Mouse (Mus musculus): ENCODE measurements at regions not wholly inside any gene's neighbourhood (a gene's known extent, or its start where the extent isn't known, plus 50 kb on each side); places are given as distances from the start of the nearest gene placed in this dataset.

DNA sequence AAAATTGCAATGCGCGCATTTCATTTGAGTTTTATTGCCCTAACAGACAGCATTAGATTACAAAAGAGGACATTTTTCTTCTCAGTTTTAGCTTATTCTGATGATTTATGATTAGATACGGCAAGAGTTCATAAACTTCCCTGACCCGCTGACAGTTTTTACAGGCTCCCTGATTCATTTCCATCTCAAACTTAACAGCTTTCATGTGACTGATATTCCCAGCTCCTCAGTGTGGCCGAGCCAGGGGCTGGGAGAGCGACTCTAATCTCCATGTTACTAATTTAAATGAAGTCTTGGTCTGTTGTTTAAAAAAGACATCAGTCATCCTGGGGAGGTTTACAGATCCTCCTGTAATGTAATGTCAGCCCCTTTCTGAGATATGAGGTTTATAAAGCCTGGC is 355.5 kb upstream of the Prox1 start:
- no peak for DNase-seq (ENCODE audit: low read depth, low spot score)

- DNase-seq (ENCODE audit: low read depth, low spot score) = no peak
Measured at GRCm38 (mm10) chr1:190500106-190500505, 329.6 kb upstream of the Prox1 start.

DNA sequence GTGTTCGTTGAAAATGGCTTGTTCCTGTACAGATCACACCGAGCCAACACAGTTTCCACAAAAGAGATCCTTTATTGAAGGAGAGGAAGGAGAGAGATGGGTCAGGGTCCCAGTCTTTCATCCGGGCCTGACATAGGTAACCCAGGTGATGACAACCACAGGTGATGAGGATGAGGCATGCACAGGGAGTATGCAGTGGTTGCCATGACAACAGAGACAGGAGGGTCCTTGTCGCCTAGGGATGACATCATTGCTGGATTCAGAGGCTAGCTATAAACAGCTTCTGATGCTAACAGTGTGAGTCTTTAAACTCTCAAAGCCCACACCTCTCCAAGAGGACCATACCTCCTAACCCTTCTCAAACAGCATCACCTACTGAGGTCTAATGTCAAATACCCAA is 327.0 kb upstream of the Prox1 start:
- DNase-seq (ENCODE audit: low read depth, low spot score) = no peak

DNA sequence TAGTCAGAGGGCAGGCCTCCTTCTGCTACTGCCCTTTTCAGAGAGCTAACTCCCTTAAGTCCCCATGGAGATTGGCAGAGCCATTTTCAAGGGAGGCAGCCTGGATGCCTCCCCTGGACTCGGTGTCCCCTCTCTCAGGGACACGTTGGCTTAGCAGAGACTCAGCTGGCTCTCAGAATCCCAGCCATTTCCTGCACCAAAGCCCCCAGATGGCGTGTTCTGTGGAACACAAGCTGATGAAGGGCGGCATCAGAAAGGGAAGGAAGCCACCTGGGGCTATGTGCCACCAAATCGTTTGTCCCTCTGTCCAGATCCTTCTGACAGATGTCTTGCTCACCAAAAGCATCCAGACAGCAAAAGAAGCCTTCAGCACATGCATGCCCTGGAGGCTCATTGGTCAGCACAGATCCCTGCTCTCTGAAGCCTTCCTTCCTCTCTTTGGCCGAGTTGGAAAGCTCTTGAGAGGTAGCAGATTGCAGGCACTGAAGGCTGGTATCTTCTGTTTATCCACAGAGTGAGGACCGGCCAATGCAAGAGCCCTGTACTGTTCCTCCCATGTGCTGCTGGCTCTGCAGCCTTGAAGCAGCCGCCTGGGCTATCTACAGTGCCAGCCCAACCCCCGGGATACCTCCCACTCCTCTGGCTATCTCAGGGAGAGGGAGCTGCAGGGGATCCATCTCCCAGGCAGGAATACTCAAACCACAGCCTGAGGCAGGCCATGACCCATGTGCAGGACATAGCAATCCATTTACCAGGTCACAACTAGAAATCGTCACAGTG is 325.4 kb upstream of the Prox1 start:
- no peak for DNase-seq (ENCODE audit: low read depth, low spot score)

GRCm38 (mm10) chr1:190486551-190487104 is 316.1 kb upstream of the Prox1 start:
- no peak for DNase-seq (ENCODE audit: low read depth, low spot score)

DNA sequence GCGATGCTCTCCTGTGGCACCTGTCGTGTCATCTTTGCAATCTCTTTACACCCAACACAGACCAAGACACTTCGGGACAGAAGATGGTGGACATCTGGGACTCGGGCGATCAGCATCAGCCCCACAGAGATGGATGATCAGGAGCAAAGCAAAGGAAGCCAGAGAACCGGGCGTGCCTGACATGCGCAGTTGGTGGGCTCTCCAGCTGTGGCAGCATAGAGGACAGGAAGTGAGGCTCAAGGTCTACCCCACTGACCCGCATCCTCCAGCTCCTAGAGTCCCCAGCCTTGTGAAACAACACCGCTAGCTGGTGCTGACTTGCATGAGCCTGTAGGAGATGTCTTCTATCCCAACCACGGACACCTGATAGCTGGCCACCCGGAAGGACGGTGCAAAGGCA is 312.9 kb upstream of the Prox1 start:
- peak; percentile 73 for DNase-seq (ENCODE audit: low read depth, low spot score)

- peak; percentile 67 for DNase-seq (ENCODE audit: low read depth, low spot score)
Measured at GRCm38 (mm10) chr1:190481071-190481470, 310.6 kb upstream of the Prox1 start.

GRCm38 (mm10) chr1:190480601-190481000 is 310.1 kb upstream of the Prox1 start:
- no peak for DNase-seq (ENCODE audit: low read depth, low spot score)

DNA sequence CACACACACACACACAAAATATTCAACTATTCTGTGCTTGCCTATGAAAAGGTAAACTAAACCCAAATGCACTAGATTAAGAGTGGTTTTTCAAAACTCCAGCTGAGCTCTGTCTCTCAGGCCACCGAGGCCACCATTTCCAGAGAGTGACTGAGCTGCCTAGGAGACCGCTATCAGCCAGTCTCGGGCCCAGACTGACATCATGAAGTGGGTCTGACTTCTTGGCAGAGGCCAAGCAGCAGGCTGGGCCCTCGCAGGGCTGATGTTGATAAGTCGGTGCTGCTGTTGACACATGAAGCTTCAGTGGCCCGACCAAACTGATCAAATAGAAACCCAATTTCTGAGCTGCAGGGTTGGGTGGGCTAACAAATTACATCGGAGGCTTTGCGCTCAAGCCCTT is 302.2 kb upstream of the Prox1 start:
- no peak for DNase-seq (ENCODE audit: low read depth, low spot score)

GRCm38 (mm10) chr1:190470336-190470735 is 299.8 kb upstream of the Prox1 start:
- no peak for DNase-seq (ENCODE audit: low read depth, low spot score)

DNA sequence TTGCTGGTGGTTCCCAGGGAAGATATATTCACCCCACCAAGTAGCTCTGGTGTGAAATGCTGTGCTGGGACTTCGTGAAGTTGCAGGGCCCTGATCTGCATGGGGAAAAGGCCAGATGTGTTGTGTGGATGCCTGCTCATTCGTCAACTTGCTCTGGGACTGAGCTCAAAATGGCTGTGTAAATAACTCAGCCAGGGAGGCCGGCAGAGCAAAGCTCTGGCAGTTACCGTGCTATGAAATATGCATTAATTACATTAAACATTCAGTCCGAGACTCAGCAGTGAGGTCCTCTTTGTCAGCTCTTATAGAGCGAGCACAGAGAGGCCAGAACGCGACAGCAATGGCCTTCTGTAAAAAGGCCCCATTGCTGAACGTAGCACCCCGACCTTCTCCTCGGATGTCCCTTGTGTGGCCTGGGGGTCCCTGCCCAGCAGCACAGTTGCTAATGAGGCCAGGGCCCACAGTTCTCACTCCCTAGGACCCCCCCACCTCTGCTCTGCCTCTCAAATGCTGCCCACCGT is 287.1 kb upstream of the Prox1 start:
- no peak for DNase-seq (ENCODE audit: low read depth, low spot score)

GRCm38 (mm10) chr1:190453549-190453948 is 283.0 kb upstream of the Prox1 start:
- DNase-seq (ENCODE audit: low read depth, low spot score) = no peak

DNA sequence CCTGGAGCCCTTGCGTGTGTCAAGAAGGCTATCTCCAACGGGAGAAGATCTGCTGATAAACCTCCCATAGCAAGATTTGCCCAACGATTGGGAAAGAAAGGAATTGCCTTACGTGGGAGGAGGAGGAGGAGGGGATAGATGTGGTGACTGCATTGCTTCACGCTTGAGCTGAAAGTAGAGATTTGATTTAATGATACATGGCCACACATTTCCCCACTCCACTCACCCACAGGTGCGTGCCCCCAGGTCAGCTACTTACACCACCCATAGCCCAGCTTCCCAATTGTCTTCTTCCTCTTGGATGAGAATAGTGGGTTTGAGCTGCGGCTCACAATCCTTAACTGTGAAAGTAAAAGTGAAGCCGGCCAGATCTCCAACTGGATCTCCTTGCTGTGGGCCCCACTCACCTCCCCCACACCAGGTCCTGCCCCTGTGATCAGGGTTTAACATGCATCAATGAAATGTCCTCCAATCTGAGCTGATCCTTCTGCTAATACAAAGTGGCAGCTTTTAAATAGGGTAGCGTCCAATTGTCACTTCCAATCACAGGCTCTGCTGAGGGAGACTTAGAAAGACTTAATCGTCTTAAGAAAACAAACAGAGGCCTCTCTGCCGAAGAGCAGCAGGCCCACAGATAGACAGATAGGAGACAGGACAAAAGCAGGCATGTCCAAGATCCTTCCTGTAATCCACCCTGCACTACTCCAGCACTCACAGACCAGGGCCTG is 281.8 kb upstream of the Prox1 start:
- no peak for DNase-seq (ENCODE audit: low read depth, low spot score)

DNA sequence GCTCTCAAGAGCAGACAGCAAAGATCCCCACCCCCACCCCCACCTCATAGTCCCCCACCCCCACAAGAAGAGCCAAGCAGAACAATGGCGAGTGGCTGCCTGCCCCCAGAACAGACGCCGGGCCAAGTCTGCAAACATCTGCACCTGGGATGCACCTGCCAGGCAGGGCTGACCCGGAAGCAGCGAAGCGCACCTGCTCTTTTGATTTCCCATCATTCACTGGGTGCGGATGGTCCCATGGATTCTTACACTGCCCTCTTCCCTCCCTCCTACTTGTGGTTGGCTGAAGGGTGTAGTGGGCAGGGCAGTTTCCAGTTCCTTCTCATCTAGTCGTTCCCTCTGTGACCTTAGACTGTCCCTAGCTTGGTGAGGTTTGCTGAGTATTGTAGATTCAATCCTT is 277.7 kb upstream of the Prox1 start:
- peak; percentile 82 for DNase-seq (ENCODE audit: low read depth, low spot score)

- no peak for DNase-seq (ENCODE audit: low read depth, low spot score)
Measured at GRCm38 (mm10) chr1:190447253-190447652, 276.7 kb upstream of the Prox1 start.

DNA sequence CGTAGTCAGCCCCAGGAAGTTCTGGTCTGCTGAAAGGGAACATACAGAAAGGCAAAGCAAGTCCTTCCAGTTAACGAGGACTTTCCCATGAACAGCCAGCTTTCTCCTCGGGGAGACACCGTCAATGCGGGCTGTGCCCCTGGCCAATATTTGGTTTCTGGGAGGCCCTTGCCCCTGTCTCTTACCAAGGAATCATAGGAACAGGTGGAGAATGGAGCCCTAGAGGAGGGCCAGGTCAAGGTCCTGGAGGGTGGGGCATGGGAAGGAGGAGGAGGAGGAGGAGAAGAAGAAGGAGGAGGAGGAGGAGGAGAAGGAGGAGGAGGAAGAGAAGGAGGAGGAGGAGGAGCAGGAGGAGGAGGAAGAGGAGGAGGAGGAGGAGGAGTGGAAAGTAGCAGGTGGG is 276.2 kb upstream of the Prox1 start:
- DNase-seq (ENCODE audit: low read depth, low spot score) = no peak

DNA sequence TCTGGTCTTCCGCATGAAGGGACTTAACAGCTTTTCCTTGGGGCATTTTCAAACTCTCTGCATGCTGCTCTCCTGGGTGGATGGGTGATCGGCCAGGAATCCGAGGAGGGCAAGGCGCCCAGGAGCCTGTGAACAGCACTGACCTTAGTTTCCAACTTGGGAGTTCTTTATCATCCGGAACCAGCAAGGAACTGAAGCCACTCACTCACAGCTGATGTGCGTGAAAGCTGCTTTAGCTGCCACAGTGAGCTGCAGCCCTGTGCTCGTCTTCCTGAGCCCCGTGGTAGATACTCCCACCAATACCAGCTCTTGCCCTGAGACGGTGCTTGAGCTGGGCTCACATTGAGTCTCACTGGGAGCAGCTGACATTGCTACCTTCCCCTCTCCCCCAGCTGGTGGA is 273.9 kb upstream of the Prox1 start:
- DNase-seq (ENCODE audit: low read depth, low spot score) = no peak

- DNase-seq (ENCODE audit: low read depth, low spot score) = no peak
Measured at GRCm38 (mm10) chr1:190443234-190443633, 272.7 kb upstream of the Prox1 start.

DNA sequence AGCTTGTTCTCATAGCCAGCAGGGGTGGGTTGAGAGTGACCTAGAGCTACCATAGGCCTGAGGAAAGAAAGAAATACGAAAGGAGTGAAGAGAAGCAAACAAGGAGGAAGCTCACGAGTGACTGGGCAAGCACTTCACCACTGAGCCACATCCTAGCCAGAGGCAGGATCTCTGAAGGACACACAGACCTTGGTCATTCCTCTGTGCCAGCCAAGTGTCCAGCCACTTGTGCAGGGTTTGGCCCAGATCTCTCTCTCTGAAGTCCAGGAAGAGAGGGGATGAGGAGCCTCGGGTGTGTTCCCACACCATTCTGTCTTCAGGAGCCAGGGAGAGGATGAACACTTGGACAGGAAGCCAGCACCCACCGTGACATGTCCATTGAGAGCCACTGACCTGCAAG is 271.7 kb upstream of the Prox1 start:
- DNase-seq (ENCODE audit: low read depth, low spot score) = no peak

DNA sequence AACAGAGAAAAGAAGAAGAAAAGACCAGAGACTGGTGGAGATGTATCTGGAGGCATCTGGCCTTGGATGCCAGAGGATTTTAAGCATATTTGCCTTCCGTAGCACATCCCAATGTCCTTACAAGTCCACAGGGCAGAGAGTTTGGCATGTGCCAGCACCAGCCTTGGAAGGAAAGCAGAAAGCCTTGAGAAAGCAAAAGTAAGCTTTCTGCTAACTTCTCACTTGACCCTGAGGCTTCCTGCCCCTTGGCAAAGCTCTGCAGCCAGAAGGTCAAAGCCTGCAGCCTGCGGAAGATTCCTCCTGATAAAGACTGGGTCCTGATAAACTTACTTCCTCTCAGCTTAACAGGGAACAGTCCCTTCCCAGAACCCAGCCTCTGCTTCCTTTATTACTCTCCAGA is 268.3 kb upstream of the Prox1 start:
- DNase-seq (ENCODE audit: low read depth, low spot score) = no peak

GRCm38 (mm10) chr1:190422874-190423273 is 252.4 kb upstream of the Prox1 start:
- no peak for DNase-seq (ENCODE audit: low read depth, low spot score)

- DNase-seq (ENCODE audit: low read depth, low spot score) = no peak
Measured at GRCm38 (mm10) chr1:190419709-190420108, 249.2 kb upstream of the Prox1 start.

GRCm38 (mm10) chr1:190417326-190417725 is 246.8 kb upstream of the Prox1 start:
- DNase-seq (ENCODE audit: low read depth, low spot score) = peak; percentile 75

All from ZHBTc4 (cell line).